Mouse (Mus musculus): ENCODE data around the gene Rgl3.

The Rgl3 gene

GRCm38 (mm10) chr9:21978398-21979128 is 10.7 kb downstream of the Rgl3 start:
- no peak for DNase-seq

GRCm38 (mm10) chr9:21977972-21978371 is 11.3 kb downstream of the Rgl3 start:
- DNase-seq = no peak

GRCm38 (mm10) chr9:21977331-21977730 is 11.9 kb downstream of the Rgl3 start:
- no peak for DNase-seq

- no peak for DNase-seq
Observed at GRCm38 (mm10) chr9:21976626-21977175, 12.5 kb downstream of the Rgl3 start.

- DNase-seq = no peak
Observed at GRCm38 (mm10) chr9:21969304-21969703, 19.9 kb downstream of the Rgl3 start.

GRCm38 (mm10) chr9:21968883-21969282 is 20.4 kb downstream of the Rgl3 start:
- DNase-seq = no peak

- no peak for DNase-seq
Observed at GRCm38 (mm10) chr9:21963417-21963816, 25.8 kb downstream of the Rgl3 start, which contains the start of gene Epor. Gene Epor, minus strand, starts transcription at chr9:21963506.

GRCm38 (mm10) chr9:21962416-21963059 is 26.7 kb downstream of the Rgl3 start:
- DNase-seq = peak; percentile 88

GRCm38 (mm10) chr9:21962010-21962409 is 27.2 kb downstream of the Rgl3 start:
- no peak for DNase-seq

GRCm38 (mm10) chr9:21961366-21961980 is 27.8 kb downstream of the Rgl3 start:
- DNase-seq = no peak

GRCm38 (mm10) chr9:21960558-21961208 is 28.6 kb downstream of the Rgl3 start:
- DNase-seq = no peak

- no peak for DNase-seq
Observed at GRCm38 (mm10) chr9:21960135-21960534, 29.1 kb downstream of the Rgl3 start.

- no peak for DNase-seq
Observed at GRCm38 (mm10) chr9:21959244-21959643, 30.0 kb downstream of the Rgl3 start.

- no peak for DNase-seq
Observed at GRCm38 (mm10) chr9:21958372-21958771, 30.9 kb downstream of the Rgl3 start.

- DNase-seq = peak; percentile 99
Observed at GRCm38 (mm10) chr9:21955570-21956281, 33.5 kb downstream of the Rgl3 start, which contains the start of gene Swsap1. Gene Swsap1, plus strand, starts transcription at chr9:21955755.

- DNase-seq = no peak
Observed at GRCm38 (mm10) chr9:21955225-21955569, 34.0 kb downstream of the Rgl3 start.

- DNase-seq = no peak
Observed at GRCm38 (mm10) chr9:21954635-21955034, 34.6 kb downstream of the Rgl3 start.

GRCm38 (mm10) chr9:21953600-21953999 is 35.6 kb downstream of the Rgl3 start:
- DNase-seq = peak; percentile 80

- DNase-seq = no peak
Observed at GRCm38 (mm10) chr9:21951977-21952376, 37.3 kb downstream of the Rgl3 start.

- DNase-seq = no peak
Observed at GRCm38 (mm10) chr9:21950322-21950721, 38.9 kb downstream of the Rgl3 start.

- peak; percentile 39 for DNase-seq
Observed at GRCm38 (mm10) chr9:21948790-21949189, 40.5 kb downstream of the Rgl3 start.

GRCm38 (mm10) chr9:21948146-21948545 is 41.1 kb downstream of the Rgl3 start:
- no peak for DNase-seq
